Mouse (Mus musculus) lung, embryonic 14.5 days (tissue): ENCODE results near the gene Gab1. TPM values are rescaled to one million over a fixed set of nuclear protein-coding genes. Genes with fewer than 3 reads are reported as not detected.

ENCODE experiments used
- ATAC-seq: fragments of 200-750 bp; cut with Nextera tagmentation; 2 replicates; pipeline ENCODE4 v1.8.0; 2017; ENCODE audit warnings: mild to moderate bottlenecking, moderate TSS enrichment, moderate library complexity; ENCODE audit not compliant: insufficient read depth
- DNase-seq: peaks from one replicate; pipeline ENCODE4 v3.0.0-alpha.2; 2015
- H3K27ac ChIP-seq: fragments of 300-500 bp; sonication (generic); 2 replicates; pipeline ENCODE4 v1.5.1; 2014; ENCODE audit warnings: low read depth, mild to moderate bottlenecking, moderate library complexity
- H3K27me3 ChIP-seq: fragments of 300-500 bp; sonication (generic); 2 replicates; pipeline ENCODE4 v1.6.1; 2014; ENCODE audit warnings: low read length, control low read depth; ENCODE audit not compliant: insufficient read depth
- H3K36me3 ChIP-seq: fragments of 300-500 bp; sonication (generic); 2 replicates; pipeline ENCODE4 v1.6.1; 2014; ENCODE audit warnings: control low read depth; ENCODE audit not compliant: insufficient read depth
- H3K4me1 ChIP-seq: fragments of 300-500 bp; sonication (generic); 2 replicates; pipeline ENCODE4 v1.6.1; 2014; ENCODE audit warnings: antibody characterized with exemption, control low read depth; ENCODE audit not compliant: insufficient read depth
- H3K4me2 ChIP-seq: fragments of 300-500 bp; sonication (generic); 2 replicates; pipeline ENCODE4 v1.6.1; 2014; ENCODE audit warnings: mild to moderate bottlenecking
- H3K4me3 ChIP-seq: fragments of 300-500 bp; sonication (generic); 2 replicates; pipeline ENCODE4 v1.5.1; 2014; ENCODE audit warnings: low read depth, low read length
- H3K9ac ChIP-seq: fragments of 300-500 bp; sonication (generic); 2 replicates; pipeline ENCODE4 v1.6.1; 2014
- H3K9me3 ChIP-seq: fragments of 300-500 bp; sonication (generic); 2 replicates; pipeline ENCODE4 v1.6.1; 2016; ENCODE audit warnings: low read depth, low read length, control low read depth
- CTCF ChIP-seq: IDR thresholded peaks from 2 replicates; pipeline ENCODE4 v1.5.1; 2016; ENCODE audit warnings: antibody characterized with exemption, low read depth
- whole genome bisulfite sequencing: fragments of 180-500 bp; shearing (Covaris S2); extraction: QIAGEN DNeasy Blood & Tissue Kit; methylation state at CpG from one replicate; pipeline ENCODE4 v1.1.7; 2014; 5-methylcytosine and 5-hydroxymethylcytosine counted together
- polyA plus RNA-seq: library from polyadenylated mRNA; unstranded; fragments of >200 nt; fragmentation: Nextera tagmentation; extraction: Ambion mirVana; gene quantifications from 2 replicates; pipeline ENCODE4 v1.2.1, GENCODE M21; 2014

The Gab1 gene
- polyA plus RNA-seq, 1 experiment from 2014 or later: 37.8 TPM

GRCm38 (mm10) chr8:80794585-80795509 is 85.5 kb downstream of the Gab1 start:
- H3K27me3 ChIP-seq: no peaks in the 10 kb centered on the region
- no peak for TF ChIP-seq CTCF
- peaks cover 5% of the 10 kb centered on the region; the same call in 1 of the 2 replicates for H3K4me1 ChIP-seq
- no peak for ATAC-seq
- H3K9me3 ChIP-seq: 0 out of 2 replicates have a peak, but pooled peaks cover 4% of the 10 kb centered on the region
- peaks cover 8% of the 10 kb centered on the region for H3K36me3 ChIP-seq
- 75% methylated on average over 19 of the region's 19 CpGs for WGBS
- no peak overlapping the region for H3K4me3 ChIP-seq
- peak; percentile 49 for DNase-seq
- H3K9ac ChIP-seq: no peak overlapping the region
- H3K27ac ChIP-seq: no peak overlapping the region; the same call in 1 of the 2 replicates
- H3K4me2 ChIP-seq: no peak overlapping the region

DNA sequence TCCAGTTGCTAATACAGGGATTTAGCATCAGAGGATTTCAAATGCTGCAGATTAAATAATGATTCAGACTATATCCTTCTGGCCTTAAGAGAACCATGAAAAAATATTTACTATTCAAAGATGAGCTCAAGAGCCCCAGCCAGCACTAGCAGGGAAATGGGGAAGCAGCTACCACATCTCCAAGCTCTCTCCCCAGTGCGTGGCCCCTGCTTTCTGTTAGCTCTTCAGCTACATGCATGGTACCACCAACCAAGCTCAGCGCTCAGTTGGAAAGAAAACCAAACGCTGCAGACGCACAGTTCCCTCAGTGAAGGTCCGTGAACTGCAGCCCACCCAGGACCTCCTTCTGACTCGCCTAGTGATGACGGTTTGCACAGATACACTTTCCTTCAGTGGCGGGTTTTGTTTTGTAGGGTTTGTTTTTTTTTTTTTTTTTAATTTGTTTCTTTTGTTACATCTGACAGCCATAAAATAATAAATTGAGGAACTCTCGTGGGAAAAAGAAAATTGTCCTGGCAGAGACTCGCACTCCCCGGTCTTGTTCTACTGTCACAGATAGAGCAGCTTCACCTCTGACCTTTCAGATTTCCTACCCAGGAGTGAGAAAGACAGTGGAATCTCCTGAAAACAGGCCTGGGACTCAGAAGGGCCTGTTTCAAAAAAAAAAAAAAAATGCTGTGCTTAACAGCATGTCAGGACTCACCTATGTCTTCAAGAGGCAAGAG is 86.4 kb downstream of the Gab1 start:
- ATAC-seq: no peak
- Histone ChIP-seq H3K27me3 (no peaks in the 10 kb centered on the region), H3K36me3 (peaks cover 10% of the 10 kb centered on the region), H3K4me2 (no peak overlapping the region), H3K4me1 (peaks cover 5% of the 10 kb centered on the region; the same call in 1 of the 2 replicates), H3K4me3 (no peak overlapping the region), H3K27ac (no peak overlapping the region), H3K9me3 (0 out of 2 replicates have a peak, but pooled peaks cover 2% of the 10 kb centered on the region), H3K9ac (no peak overlapping the region)
- WGBS: 63% methylated on average over 11 of the region's 11 CpGs
- TF ChIP-seq CTCF: no peak
- DNase-seq: no peak

GRCm38 (mm10) chr8:80792214-80792613 is 88.1 kb downstream of the Gab1 start:
- H3K4me3 ChIP-seq: no peak overlapping the region
- H3K36me3 ChIP-seq: peaks cover 27% of the 10 kb centered on the region
- H3K9me3 ChIP-seq: no peaks in the 10 kb centered on the region
- no peak overlapping the region for H3K4me2 ChIP-seq
- peak; percentile 35 for TF ChIP-seq CTCF
- ATAC-seq: no peak
- H3K4me1 ChIP-seq: peaks cover 5% of the 10 kb centered on the region; the same call in 1 of the 2 replicates
- no peak overlapping the region for H3K27ac ChIP-seq
- WGBS: 82% methylated on average over 5 of the region's 5 CpGs
- no peak overlapping the region for H3K9ac ChIP-seq
- H3K27me3 ChIP-seq: no peaks in the 10 kb centered on the region
- peak; percentile 36 for DNase-seq

DNA sequence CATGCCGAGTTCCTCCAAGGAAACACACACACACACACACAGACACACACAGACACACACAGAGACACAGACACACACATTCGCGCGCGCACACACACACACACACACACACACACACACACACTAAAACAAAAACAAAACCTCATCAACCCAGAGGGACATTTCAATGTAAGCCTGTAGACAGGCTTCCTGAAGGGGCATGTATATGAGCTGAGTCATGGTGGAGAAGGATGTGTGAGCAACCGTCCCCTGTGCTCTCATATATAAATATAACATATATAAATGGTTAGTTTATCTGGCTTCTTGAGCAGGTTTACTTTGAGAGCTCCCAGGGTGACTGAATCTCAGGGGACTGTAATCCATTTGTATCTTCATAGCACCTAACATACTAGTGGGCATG is 91.0 kb downstream of the Gab1 start:
- no peak overlapping the region for H3K4me3 ChIP-seq
- no peak for TF ChIP-seq CTCF
- DNase-seq (no peak), ATAC-seq (no peak)
- H3K9me3 ChIP-seq: no peaks in the 10 kb centered on the region
- H3K36me3 ChIP-seq: peaks cover 38% of the 10 kb centered on the region
- H3K4me1 ChIP-seq: no peaks in the 10 kb centered on the region
- 79% methylated on average over 6 of the region's 6 CpGs for WGBS
- H3K27me3 ChIP-seq: no peaks in the 10 kb centered on the region
- no peak overlapping the region for H3K27ac ChIP-seq
- H3K9ac ChIP-seq: no peak overlapping the region
- no peak overlapping the region for H3K4me2 ChIP-seq

GRCm38 (mm10) chr8:80784559-80784958 is 95.8 kb downstream of the Gab1 start:
- Histone ChIP-seq H3K27ac (no peak overlapping the region), H3K36me3 (peaks cover 60% of the 10 kb centered on the region), H3K27me3 (no peaks in the 10 kb centered on the region), H3K4me1 (no peaks in the 10 kb centered on the region), H3K9me3 (no peaks in the 10 kb centered on the region), H3K4me2 (no peak overlapping the region), H3K4me3 (no peak overlapping the region), H3K9ac (no peak overlapping the region)
- ATAC-seq: no peak
- WGBS: 85% methylated on average over 9 of the region's 9 CpGs
- no peak for DNase-seq
- no peak for TF ChIP-seq CTCF

GRCm38 (mm10) chr8:80783271-80783670 is 97.0 kb downstream of the Gab1 start:
- 90% methylated on average over 4 of the region's 4 CpGs for WGBS
- no peaks in the 10 kb centered on the region for H3K27me3 ChIP-seq
- peaks cover 62% of the 10 kb centered on the region for H3K36me3 ChIP-seq
- H3K4me3 ChIP-seq: no peak overlapping the region
- no peaks in the 10 kb centered on the region for H3K9me3 ChIP-seq
- no peak overlapping the region for H3K4me2 ChIP-seq
- no peak overlapping the region for H3K9ac ChIP-seq
- H3K27ac ChIP-seq: no peak overlapping the region
- TF ChIP-seq CTCF: no peak
- H3K4me1 ChIP-seq: no peaks in the 10 kb centered on the region
- no peak for DNase-seq
- ATAC-seq: no peak

DNA sequence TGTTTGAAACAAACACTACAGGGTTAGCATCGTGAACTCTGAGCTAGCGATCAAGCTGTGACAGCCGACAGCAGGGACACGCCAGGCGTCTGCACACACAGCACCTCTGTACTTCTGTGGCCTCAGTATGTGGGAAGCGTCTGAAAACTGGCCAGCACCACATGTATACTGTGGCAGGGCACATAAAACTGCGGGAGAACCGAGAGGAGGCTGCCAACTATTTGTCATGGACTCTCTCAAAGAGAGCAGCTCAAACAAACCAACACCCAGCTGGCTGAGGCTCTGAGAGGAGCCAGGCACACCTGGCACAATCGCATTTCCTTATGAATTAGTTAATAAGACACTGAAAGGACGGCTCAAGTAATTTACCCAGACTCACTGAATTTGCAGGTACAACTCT is 99.0 kb downstream of the Gab1 start:
- no peak overlapping the region for H3K4me3 ChIP-seq
- H3K27ac ChIP-seq: peak overlapping the region; percentile 48; the same call in 1 of the 2 replicates
- TF ChIP-seq CTCF: no peak
- peaks cover 70% of the 10 kb centered on the region for H3K36me3 ChIP-seq
- DNase-seq (peak; percentile 65), ATAC-seq (peak; percentile 80)
- no peaks in the 10 kb centered on the region for H3K4me1 ChIP-seq
- 34% methylated on average over 10 of the region's 10 CpGs for WGBS
- no peak overlapping the region for H3K4me2 ChIP-seq
- no peaks in the 10 kb centered on the region for H3K9me3 ChIP-seq
- no peaks in the 10 kb centered on the region for H3K27me3 ChIP-seq
- H3K9ac ChIP-seq: no peak overlapping the region
